Mouse (Mus musculus) gastrocnemius, postnatal 36 days (tissue): ENCODE data around the gene Ankrd9. TPM values are rescaled to one million over a fixed set of nuclear protein-coding genes. Genes with fewer than 3 reads are reported as not detected.

Experiments
- DNase-seq, 2 experiments: peaks; one replicate each; pipeline ENCODE4 v3.0.0; 2022
- intact Hi-C: fragments of 180-260 bp; cut with DNase I; formaldehyde crosslinking; loops from one replicate; pipeline ENCODE4 v1.15.1; 2025
- total RNA-seq, 2 experiments: library from RNA; stranded (reverse); gene quantifications; 2 replicates each; pipeline ENCODE4 v1.2.3; 2021

Ankrd9 gene
- total RNA-seq, 2 experiments from 2014 or later = 161 to 219 TPM

- intact Hi-C loops = loop anchor here (1.0 to 5.0 kb wide), 2 partner anchors 56 to 105 kb away; partner anchors contain the start of genes Cinp and Tecpr2
- DNase-seq = peak; percentile 92 to 97
Observed at GRCm38 (mm10) chr12:110992128-110992553, 13.3 kb upstream of the Ankrd9 start.

GRCm38 (mm10) chr12:110991361-110992127, 12.7 kb upstream of the Ankrd9 start:
- peak; percentile 60 to 66 for DNase-seq
- intact Hi-C loops = loop anchor here (1.0 to 5.0 kb wide), 2 partner anchors 55 to 104 kb away; partner anchors contain the start of genes Cinp and Tecpr2

GRCm38 (mm10) chr12:110990500-110990899, 11.7 kb upstream of the Ankrd9 start:
- intact Hi-C loops = loop anchor here (5.0 kb wide), 1 partner anchor 103 kb away; the partner anchor contains the start of genes Cinp and Tecpr2

GRCm38 (mm10) chr12:110989409-110989808, 10.6 kb upstream of the Ankrd9 start:
- DNase-seq = no peak
- intact Hi-C loops = no loop called here

More at GRCm38 (mm10) chr12:110990500-110990899, 11.7 kb upstream of the Ankrd9 start:
- DNase-seq = no peak

- intact Hi-C loops = no loop called here
- DNase-seq = no peak
Observed at GRCm38 (mm10) chr12:110986536-110987425, 7.9 kb upstream of the Ankrd9 start.

GRCm38 (mm10) chr12:110985141-110985540, 6.3 kb upstream of the Ankrd9 start:
- intact Hi-C loops = no loop called here
- no peak for DNase-seq

- DNase-seq = no peak
- intact Hi-C loops = no loop called here
Observed at GRCm38 (mm10) chr12:110984598-110984997, 5.8 kb upstream of the Ankrd9 start.

- intact Hi-C loops = no loop called here
- no peak for DNase-seq
Observed at GRCm38 (mm10) chr12:110983714-110984113, 4.9 kb upstream of the Ankrd9 start.

- DNase-seq = no peak
- intact Hi-C loops = no loop called here
Observed at GRCm38 (mm10) chr12:110983083-110983482, 4.2 kb upstream of the Ankrd9 start.

GRCm38 (mm10) chr12:110981736-110982135, 2.9 kb upstream of the Ankrd9 start:
- DNase-seq = no peak
- intact Hi-C loops = no loop called here

- no peak for DNase-seq
- intact Hi-C loops = no loop called here
Observed at GRCm38 (mm10) chr12:110979808-110980207, 968 bp upstream of the Ankrd9 start.

GRCm38 (mm10) chr12:110977896-110978606, 789 bp downstream of the Ankrd9 start:
- no peak for DNase-seq
- intact Hi-C loops = no loop called here

- no peak for DNase-seq
- intact Hi-C loops = no loop called here
Observed at GRCm38 (mm10) chr12:110977345-110977733, 1.5 kb downstream of the Ankrd9 start.

GRCm38 (mm10) chr12:110976589-110977344, 2.1 kb downstream of the Ankrd9 start:
- intact Hi-C loops = no loop called here
- DNase-seq = no peak

- intact Hi-C loops = no loop called here
- peak in 1 of 2 experiments; percentile 51 for DNase-seq
Observed at GRCm38 (mm10) chr12:110975838-110976468, 2.9 kb downstream of the Ankrd9 start.

GRCm38 (mm10) chr12:110975385-110975784, 3.5 kb downstream of the Ankrd9 start:
- intact Hi-C loops = no loop called here
- DNase-seq = peak; percentile 44 to 58

- no peak for DNase-seq
- intact Hi-C loops = no loop called here
Observed at GRCm38 (mm10) chr12:110974726-110975125, 4.1 kb downstream of the Ankrd9 start.

GRCm38 (mm10) chr12:110974295-110974694, 4.5 kb downstream of the Ankrd9 start:
- no peak for DNase-seq
- intact Hi-C loops = no loop called here

- intact Hi-C loops = no loop called here
- DNase-seq = no peak
Observed at GRCm38 (mm10) chr12:110973829-110974228, 5.0 kb downstream of the Ankrd9 start.
